Mouse (Mus musculus): ENCODE measurements at regions not wholly inside any gene's neighbourhood (a gene's known extent, or its start where the extent isn't known, plus 50 kb on each side); places are given as distances from the start of the nearest gene placed in this dataset.

GRCm38 (mm10) chr2:11362205-11362994, 190.5 kb downstream of the Prkcq start:
- DNase-seq: no peak

DNA sequence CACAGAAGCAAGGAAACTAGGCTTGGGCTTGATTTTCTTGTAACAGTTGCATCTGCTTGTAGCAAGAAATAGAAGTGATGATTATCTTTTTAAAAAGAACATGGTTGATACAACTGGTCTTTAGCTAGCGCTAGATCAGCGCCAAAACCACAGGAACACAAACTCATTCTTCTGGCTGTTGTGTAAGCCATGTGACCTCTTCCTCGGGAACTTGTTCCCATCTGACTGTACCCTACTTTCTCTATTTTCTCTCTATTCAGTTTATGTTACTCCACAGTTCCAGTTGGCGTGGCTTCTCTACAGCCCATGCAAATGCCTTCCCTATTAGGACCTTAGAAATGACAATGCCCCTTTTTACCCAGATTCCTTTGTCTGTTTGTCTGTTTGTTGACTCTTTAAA, 187.4 kb downstream of the Prkcq start:
- no peak for DNase-seq

DNA sequence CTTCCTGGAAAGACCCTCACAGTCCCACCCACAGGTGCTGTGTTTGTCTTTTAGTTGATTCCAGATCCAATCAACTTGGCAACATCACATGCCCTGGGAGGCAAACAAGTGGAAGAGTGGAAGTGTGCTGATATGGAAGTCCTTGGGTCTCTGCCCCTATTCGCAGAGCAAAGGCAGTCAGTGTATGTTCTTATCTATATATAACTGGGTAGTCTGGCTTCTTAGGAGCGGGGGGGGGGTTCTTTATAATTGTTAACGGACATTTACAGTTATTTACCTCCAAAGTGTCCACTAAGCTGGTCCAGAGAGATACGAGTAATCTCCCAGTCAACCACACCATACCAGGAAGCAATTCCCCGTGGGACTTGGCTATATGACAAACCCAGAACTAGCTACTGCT, 184.8 kb downstream of the Prkcq start:
- DNase-seq: no peak

DNA sequence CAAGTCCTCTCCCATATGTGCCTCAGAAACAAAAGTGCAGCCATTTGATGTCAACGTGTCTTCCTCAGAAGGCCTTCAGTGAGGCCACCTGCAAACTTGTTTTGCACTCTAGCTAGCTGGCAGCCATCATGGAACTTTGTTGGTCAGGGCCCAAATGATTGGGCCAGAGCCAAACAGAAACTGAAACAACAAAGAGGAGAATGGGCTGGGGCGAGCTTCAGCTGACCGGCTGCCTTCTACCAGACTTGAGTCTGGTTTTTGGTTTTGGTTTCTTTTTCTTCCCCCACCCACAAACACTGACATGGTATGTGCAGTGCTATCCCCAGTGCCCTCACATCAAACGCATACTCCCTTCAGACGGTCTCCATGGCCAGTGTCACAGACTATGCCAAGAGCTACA, 183.7 kb downstream of the Prkcq start:
- DNase-seq: no peak
